Mouse (Mus musculus) liver, embryonic 14.5 days (tissue): ENCODE measurements at regions not wholly inside any gene's neighbourhood (a gene's known extent, or its start where the extent isn't known, plus 50 kb on each side); places are given as distances from the start of the nearest gene placed in this dataset.

Experiments used
- ATAC-seq: fragments of 200-750 bp; cut with Nextera tagmentation; 2 replicates; pipeline ENCODE4 v1.8.0; 2017; ENCODE audit warnings: moderate number of reproducible peaks, mild to moderate bottlenecking, moderate library complexity; ENCODE audit not compliant: insufficient read depth
- DNase-seq, 3 experiments: peaks; one replicate each; pipeline ENCODE4 v3.0.0-alpha.2; 2012 to 2013; ENCODE audit warnings: low read depth in 3 of 3, low spot score in 3 of 3
- H3K27ac ChIP-seq: fragments of 300-500 bp; sonication (generic); 2 replicates; pipeline ENCODE4 v1.5.1; 2014; ENCODE audit warnings: moderate library complexity, mild to moderate bottlenecking, control low read depth, inconsistent platforms
- H3K27me3 ChIP-seq: fragments of 300-500 bp; sonication (generic); 2 replicates; pipeline ENCODE4 v1.6.1; 2014; ENCODE audit warnings: mild to moderate bottlenecking, low read length, moderate library complexity; ENCODE audit not compliant: control insufficient read depth, insufficient read depth
- H3K36me3 ChIP-seq: fragments of 300-500 bp; sonication (generic); replicated peaks from 2 replicates; pipeline ENCODE4 v1.6.1; 2014; ENCODE audit warnings: low read depth; ENCODE audit not compliant: control insufficient read depth, insufficient read depth
- H3K4me1 ChIP-seq, 2 experiments: fragments of 200-500 bp in 1 of 2; fragments of 300-500 bp in 1 of 2; sonication (generic) in 1 of 2; replicated peaks; 2 replicates each; pipeline ENCODE4 v1.6.1; 2012 to 2014; ENCODE audit warnings: antibody characterized with exemption in 1 of 2, inconsistent platforms in 1 of 2, low read length in 1 of 2; ENCODE audit not compliant: control insufficient read depth in 2 of 2, insufficient read depth in 2 of 2
- H3K4me2 ChIP-seq: fragments of 300-500 bp; sonication (generic); 2 replicates; pipeline ENCODE4 v1.6.1; 2014; ENCODE audit warnings: low read depth, mild to moderate bottlenecking, control low read depth, moderate library complexity
- H3K4me3 ChIP-seq, 2 experiments: fragments of 200-500 bp in 1 of 2; fragments of 300-500 bp in 1 of 2; sonication (generic) in 1 of 2; 2 replicates each; pipeline ENCODE4 v1.5.1; 2012 to 2014; ENCODE audit warnings: low read depth in 2 of 2, low read length in 2 of 2, mild to moderate bottlenecking in 2 of 2, control low read depth in 1 of 2, inconsistent platforms in 1 of 2, moderate library complexity in 1 of 2; ENCODE audit not compliant: insufficient read depth in 1 of 2
- H3K9ac ChIP-seq: fragments of 300-500 bp; sonication (generic); replicated peaks from 2 replicates; pipeline ENCODE4 v1.6.1; 2014; ENCODE audit warnings: mild to moderate bottlenecking, control low read depth, moderate library complexity
- H3K9me3 ChIP-seq: fragments of 300-500 bp; sonication (generic); 2 replicates; pipeline ENCODE4 v1.6.1; 2016; ENCODE audit warnings: low read length, mixed read lengths; ENCODE audit not compliant: control insufficient read depth
- CTCF ChIP-seq: IDR thresholded peaks from 2 replicates; pipeline ENCODE4 v1.5.1; 2016; ENCODE audit warnings: antibody characterized with exemption, low read depth, control low read depth
- EP300 ChIP-seq: IDR thresholded peaks from 2 replicates; pipeline ENCODE4 v1.6.1; 2016; ENCODE audit warnings: antibody characterized with exemption, low read depth
- WGBS: fragments of 180-500 bp; shearing (Covaris S2); extraction: QIAGEN DNeasy Blood & Tissue Kit; methylation state at CpG from one replicate; pipeline ENCODE4 v1.1.7; 2014; ENCODE audit not compliant: insufficient replicate concordance; 5-methylcytosine and 5-hydroxymethylcytosine counted together

- no peak overlapping the region for H3K4me3 ChIP-seq
- whole genome bisulfite sequencing = 45% methylated on average over 2 of the region's 2 CpGs
- H3K4me1 ChIP-seq = no peaks in the 10 kb centered on the region
- H3K4me2 ChIP-seq = no peak overlapping the region
- no peaks in the 10 kb centered on the region for H3K9me3 ChIP-seq
- ATAC-seq (no peak), DNase-seq (no peak)
- no peak overlapping the region for H3K27ac ChIP-seq
- no peaks in the 10 kb centered on the region for H3K27me3 ChIP-seq
- TF ChIP-seq EP300 (no peak), CTCF (no peak)
- H3K9ac ChIP-seq = no peak overlapping the region
- H3K36me3 ChIP-seq = no peaks in the 10 kb centered on the region
Measured at GRCm38 (mm10) chr5:126245776-126246175, 714.2 kb downstream of the Tmem132b start.

DNA sequence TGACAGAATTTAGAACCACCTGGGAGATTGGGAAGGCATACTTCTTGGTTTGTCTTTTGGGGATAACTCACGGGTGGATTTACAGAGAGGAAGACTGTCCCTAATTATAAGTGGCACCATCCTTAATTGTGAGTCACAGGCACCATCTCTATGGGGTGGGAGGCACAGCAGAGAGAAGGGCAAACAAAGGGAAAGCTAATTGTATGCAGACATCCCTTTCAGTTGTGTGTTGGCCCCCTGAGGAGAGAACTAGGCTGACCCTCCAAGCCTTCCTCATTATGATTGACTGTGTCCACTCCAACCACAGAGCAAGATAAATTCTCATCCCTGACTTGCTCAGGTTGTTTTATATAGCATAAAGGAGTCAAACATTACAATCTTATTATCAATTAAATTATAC is 718.8 kb downstream of the Tmem132b start:
- Histone ChIP-seq H3K4me3 (no peak overlapping the region), H3K27ac (no peak overlapping the region), H3K9me3 (no peaks in the 10 kb centered on the region), H3K4me2 (no peak overlapping the region), H3K27me3 (no peaks in the 10 kb centered on the region), H3K4me1 (no peaks in the 10 kb centered on the region), H3K9ac (no peak overlapping the region), H3K36me3 (no peaks in the 10 kb centered on the region)
- TF ChIP-seq CTCF = no peak
- no peak for TF ChIP-seq EP300
- ATAC-seq (no peak), DNase-seq (no peak)
- WGBS = 61% methylated on average over 1 of the region's 1 CpGs

GRCm38 (mm10) chr5:126254661-126255060 is 723.1 kb downstream of the Tmem132b start:
- no peak for ATAC-seq
- no peaks in the 10 kb centered on the region for H3K27me3 ChIP-seq
- no peak for TF ChIP-seq EP300
- no peak for TF ChIP-seq CTCF
- H3K9ac ChIP-seq = no peak overlapping the region
- 37% methylated on average over 1 of the region's 1 CpGs for WGBS
- no peak overlapping the region for H3K27ac ChIP-seq
- H3K4me2 ChIP-seq = no peak overlapping the region
- no peak overlapping the region for H3K4me3 ChIP-seq
- no peaks in the 10 kb centered on the region for H3K4me1 ChIP-seq
- DNase-seq = no peak
- H3K36me3 ChIP-seq = no peaks in the 10 kb centered on the region
- no peaks in the 10 kb centered on the region for H3K9me3 ChIP-seq

DNA sequence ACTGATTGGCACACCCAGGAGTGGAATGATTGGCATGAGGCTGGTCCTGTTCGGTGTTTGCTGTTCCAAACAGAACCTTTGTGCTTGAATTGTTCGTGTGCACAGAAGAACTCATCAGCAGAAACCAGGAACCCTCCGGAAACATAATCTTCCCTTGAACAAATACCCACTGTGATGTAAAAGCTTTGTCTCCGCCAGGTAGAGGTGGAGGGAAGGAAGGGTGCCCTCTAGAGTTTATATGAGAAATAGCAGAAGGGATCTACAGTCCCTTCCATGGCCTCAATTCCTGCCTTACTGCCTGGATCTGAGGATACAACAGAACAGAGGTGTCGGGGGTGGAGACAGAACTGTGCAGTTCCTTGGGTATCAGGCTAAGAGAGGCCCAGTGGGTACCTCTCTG is 726.3 kb downstream of the Tmem132b start:
- Histone ChIP-seq H3K4me3 (no peak overlapping the region), H3K9ac (no peak overlapping the region), H3K4me1 (no peaks in the 10 kb centered on the region), H3K27me3 (no peaks in the 10 kb centered on the region), H3K36me3 (no peaks in the 10 kb centered on the region), H3K27ac (no peak overlapping the region), H3K4me2 (no peak overlapping the region), H3K9me3 (no peaks in the 10 kb centered on the region)
- ATAC-seq = no peak
- TF ChIP-seq CTCF = no peak
- no peak for TF ChIP-seq EP300
- WGBS = 63% methylated on average over 5 of the region's 5 CpGs
- no peak for DNase-seq

DNA sequence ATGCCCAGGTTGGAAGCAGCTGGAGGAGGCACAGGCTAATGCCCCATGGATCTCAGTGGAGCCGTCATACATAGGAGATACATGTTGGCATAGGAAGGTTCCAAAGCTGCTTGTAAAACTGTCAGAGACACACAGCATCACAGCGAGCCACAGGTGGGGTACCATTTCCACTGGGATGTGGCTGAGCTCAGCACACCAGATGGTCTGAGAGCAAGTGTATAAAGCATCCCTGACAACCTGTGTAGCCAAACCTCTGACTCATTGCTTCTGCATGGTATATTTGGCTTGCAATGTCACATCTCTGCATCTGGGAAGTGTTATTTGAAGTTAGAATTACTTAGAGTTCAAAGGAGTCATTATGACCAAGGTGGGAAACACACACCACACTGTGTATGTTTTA is 734.9 kb downstream of the Tmem132b start:
- no peak for TF ChIP-seq EP300
- TF ChIP-seq CTCF = no peak
- Histone ChIP-seq H3K4me1 (no peaks in the 10 kb centered on the region), H3K27me3 (no peaks in the 10 kb centered on the region), H3K27ac (no peak overlapping the region), H3K9ac (no peak overlapping the region), H3K4me2 (no peak overlapping the region), H3K36me3 (no peaks in the 10 kb centered on the region), H3K4me3 (no peak overlapping the region), H3K9me3 (no peaks in the 10 kb centered on the region)
- DNase-seq (no peak), ATAC-seq (no peak)
- WGBS = 43% methylated on average over 2 of the region's 2 CpGs
